Mouse (Mus musculus): ENCODE data around the gene Spata33.

DNA sequence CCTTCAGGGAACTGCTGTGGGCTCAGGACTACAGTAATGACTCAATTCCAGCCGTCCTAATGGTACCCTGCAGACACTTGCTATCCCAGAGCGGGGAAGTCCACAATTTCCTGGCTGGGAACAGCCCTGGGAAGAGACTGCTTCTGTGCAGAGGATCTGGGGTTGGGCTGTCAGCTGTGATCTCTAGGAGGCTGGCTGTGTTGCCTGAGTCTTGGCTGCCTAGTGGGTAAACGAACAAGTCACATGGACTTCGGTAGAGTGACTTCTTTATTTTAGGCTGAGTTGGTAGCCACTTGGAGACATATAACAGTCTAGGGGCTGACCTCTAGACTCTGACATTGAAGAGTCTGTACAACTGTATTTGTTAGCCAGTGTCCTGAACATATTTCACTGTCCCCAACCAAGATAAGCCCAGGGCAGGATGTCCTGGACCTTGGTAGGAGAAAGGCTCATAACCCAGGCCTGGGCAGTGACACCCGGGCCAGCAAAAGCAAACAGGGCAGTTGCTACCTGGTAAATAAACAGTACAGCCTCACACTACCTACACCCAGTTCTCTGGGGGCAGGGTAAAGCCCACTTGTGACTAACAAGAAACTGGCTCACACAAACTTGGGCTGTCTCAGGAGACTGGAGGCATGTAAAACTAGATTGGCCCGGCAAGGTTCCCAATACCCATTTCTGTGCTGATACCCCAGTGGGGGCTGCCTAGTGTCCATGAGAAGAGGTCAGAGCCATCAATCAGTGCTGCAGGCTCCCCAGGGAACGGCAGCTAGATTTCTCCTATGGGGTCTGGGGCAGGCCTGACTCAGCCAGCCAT, 29.7 kb downstream of the Spata33 start:
- no peak for TF ChIP-seq CHD2 (IDR thresholded peaks at IDR 0.05; ENCODE audit: low read depth, low read length)
- TF ChIP-seq MAFK (IDR thresholded peaks at IDR 0.05; ENCODE audit: insufficient read depth, low read depth, low read length), result no peak

All from ES-E14 (cell line).